Mouse (Mus musculus) cerebral cortex, adult 2 months (tissue): ENCODE results near the gene Casp12.

Experiments used
- WGBS: fragments of 180-500 bp; shearing (Covaris S2); methylation state at CpG from one replicate; pipeline ENCODE4 v1.1.7; 2018; 5-methylcytosine and 5-hydroxymethylcytosine counted together

Casp12 gene

GRCm38 (mm10) chr9:5345291-5345898 lies at the start of gene Casp12:
TSS of gene Casp12 (plus strand) at chr9:5345430.
- 48% methylated on average over 4 of the region's 4 CpGs for WGBS

GRCm38 (mm10) chr9:5296354-5297237 lies 48.6 kb upstream of the Casp12 start:
- WGBS = 82% methylated on average over 2 of the region's 2 CpGs

- 24% methylated on average over 11 of the region's 11 CpGs for WGBS
Measured at GRCm38 (mm10) chr9:5298329-5299131, 46.7 kb upstream of the Casp12 start, which contains the start of gene Casp1. TSS of gene Casp1 (plus strand) at chr9:5298517.

- 75% methylated on average over 2 of the region's 2 CpGs for WGBS
Measured at GRCm38 (mm10) chr9:5299132-5299381, 46.2 kb upstream of the Casp12 start.

- WGBS = 70% methylated on average over 5 of the region's 5 CpGs
Measured at GRCm38 (mm10) chr9:5308561-5308960, 36.7 kb upstream of the Casp12 start, which contains the start of gene Casp4. TSS of gene Casp4 (plus strand) at chr9:5308828.

- WGBS = 66% methylated on average over 4 of the region's 4 CpGs
Measured at GRCm38 (mm10) chr9:5311435-5311834, 33.8 kb upstream of the Casp12 start.

- 82% methylated on average over 3 of the region's 3 CpGs for WGBS
Measured at GRCm38 (mm10) chr9:5328204-5328603, 17.0 kb upstream of the Casp12 start.

- WGBS = 95% methylated on average over 1 of the region's 1 CpGs
Measured at GRCm38 (mm10) chr9:5333422-5333821, 11.8 kb upstream of the Casp12 start.

GRCm38 (mm10) chr9:5343092-5343491 lies 2.1 kb upstream of the Casp12 start:
- 88% methylated on average over 1 of the region's 1 CpGs for WGBS

GRCm38 (mm10) chr9:5344090-5344489 lies 1.1 kb upstream of the Casp12 start:
- 89% methylated on average over 4 of the region's 4 CpGs for WGBS

- WGBS = 80% methylated on average over 4 of the region's 4 CpGs
Measured at GRCm38 (mm10) chr9:5347381-5347780, 2.2 kb downstream of the Casp12 start.

GRCm38 (mm10) chr9:5353673-5354072 lies 8.4 kb downstream of the Casp12 start:
- 90% methylated on average over 2 of the region's 2 CpGs for WGBS

- 82% methylated on average over 5 of the region's 5 CpGs for WGBS
Measured at GRCm38 (mm10) chr9:5395861-5396260, 50.6 kb downstream of the Casp12 start.

- WGBS = 92% methylated on average over 1 of the region's 1 CpGs
Measured at GRCm38 (mm10) chr9:5410988-5411568, 65.8 kb downstream of the Casp12 start.

GRCm38 (mm10) chr9:5412446-5413111 lies 67.3 kb downstream of the Casp12 start:
- WGBS = 43% methylated on average over 4 of the region's 4 CpGs

- 77% methylated on average over 2 of the region's 2 CpGs for WGBS
Measured at GRCm38 (mm10) chr9:5417871-5418270, 72.6 kb downstream of the Casp12 start.
